Mouse (Mus musculus) lung, adult 2 months (tissue): ENCODE results near the gene Zfp791. TPM values are rescaled to one million over a fixed set of nuclear protein-coding genes. Genes with fewer than 3 reads are reported as not detected.
"Not testable (repeated sequence)": the region's sequence is repeated elsewhere in the genome, so short reads cannot be mapped to it uniquely, and the experiment has no call there.

Experiments used
- DNase-seq: peaks from one replicate; pipeline ENCODE4 v3.0.0; 2022
- H3K4me1 ChIP-seq: fragments of 200-500 bp; 2 replicates; pipeline ENCODE4 v1.6.1; 2011; ENCODE audit warnings: low read length; ENCODE audit not compliant: control insufficient read depth, insufficient read depth
- H3K4me3 ChIP-seq: fragments of 200-500 bp; replicated peaks from 2 replicates; pipeline ENCODE3; 2011; ENCODE audit warnings: low read depth, mild to moderate bottlenecking, control low read depth, low read length; ENCODE audit errors: extremely low read depth
- CTCF ChIP-seq: fragments of 200-500 bp; IDR thresholded peaks from 2 replicates; pipeline ENCODE4 v1.5.1; 2011; ENCODE audit warnings: mild to moderate bottlenecking, low read length, control low read depth; ENCODE audit not compliant: insufficient read depth
- POLR2A ChIP-seq: fragments of 200-500 bp; IDR thresholded peaks from 2 replicates; pipeline ENCODE4 v1.6.1; 2011; ENCODE audit warnings: low read depth, mild to moderate bottlenecking, control low read depth, low read length, borderline replicate concordance; ENCODE audit errors: extremely low read depth
- whole genome bisulfite sequencing: fragments of 180-500 bp; shearing (Covaris S2); methylation state at CpG from one replicate; pipeline ENCODE4 v1.1.7; 2018; 5-methylcytosine and 5-hydroxymethylcytosine counted together
- polyA plus RNA-seq: library from polyadenylated mRNA; depleted of rRNA; stranded (reverse); fragments of >200 nt; gene quantifications from 2 replicates; pipeline ENCODE4 v1.2.3, GENCODE M21; 2012; rRNA removed

The Zfp791 gene
- polyA plus RNA-seq: 0.37 and 0.66 TPM in 2 replicates

DNA sequence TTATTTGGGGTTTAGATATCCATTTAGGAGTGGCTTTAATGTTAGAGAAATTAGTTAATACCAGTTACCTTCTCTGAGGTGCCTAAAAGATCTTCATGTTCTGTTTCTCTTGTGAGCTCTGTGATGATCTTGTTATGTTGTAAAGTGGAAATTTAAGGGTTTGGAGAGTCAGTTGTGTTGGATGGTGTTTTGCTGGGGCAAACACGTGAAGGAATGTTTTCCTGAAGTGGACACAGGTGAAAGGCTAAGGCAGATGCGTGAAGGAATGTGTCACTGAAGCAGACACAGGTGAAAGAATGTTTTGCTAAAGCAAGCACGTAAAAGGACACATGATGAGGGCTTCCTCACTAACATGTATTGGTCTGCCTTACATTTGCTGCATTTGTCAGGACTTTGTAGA is at the start of gene Zfp791:
Gene Zfp791 (minus strand): TSS at position 101 of the 400 bp plus-strand sequence.
- TF ChIP-seq POLR2A: no peak
- TF ChIP-seq CTCF: no peak
- WGBS: 63% methylated on average over 3 of the region's 3 CpGs
- Histone ChIP-seq H3K4me1 (no peaks in the 10 kb centered on the region), H3K4me3 (no peak within 1 kb of the TSS)
- DNase-seq: no peak

DNA sequence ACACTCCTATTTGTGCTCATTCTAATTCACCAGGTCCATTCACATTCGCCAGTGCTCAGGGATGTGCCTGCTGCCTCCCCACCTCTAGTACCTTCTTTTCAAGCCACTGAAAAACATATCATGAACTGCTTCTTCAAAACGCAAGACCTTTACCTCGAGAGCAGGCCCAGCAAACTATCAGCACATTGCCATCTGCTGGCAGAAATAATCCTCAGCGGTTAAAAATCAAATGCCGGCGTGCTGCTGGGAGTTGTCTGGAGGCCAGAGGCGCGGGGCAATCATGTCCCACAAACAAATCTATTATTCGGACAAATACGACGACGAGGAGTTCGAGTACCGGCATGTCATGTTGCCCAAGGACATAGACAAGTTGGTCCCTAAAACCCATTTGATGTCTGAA is 48.4 kb upstream of the Zfp791 start:
- DNase-seq: peak; percentile 8
- Histone ChIP-seq H3K4me1 (no peaks in the 10 kb centered on the region), H3K4me3 (no peak overlapping the region)
- 25% methylated on average over 14 of the region's 14 CpGs for WGBS
- TF ChIP-seq POLR2A: no peak
- 0 out of 2 replicates have a peak, but pooled peaks have one; percentile 12 for TF ChIP-seq CTCF

DNA sequence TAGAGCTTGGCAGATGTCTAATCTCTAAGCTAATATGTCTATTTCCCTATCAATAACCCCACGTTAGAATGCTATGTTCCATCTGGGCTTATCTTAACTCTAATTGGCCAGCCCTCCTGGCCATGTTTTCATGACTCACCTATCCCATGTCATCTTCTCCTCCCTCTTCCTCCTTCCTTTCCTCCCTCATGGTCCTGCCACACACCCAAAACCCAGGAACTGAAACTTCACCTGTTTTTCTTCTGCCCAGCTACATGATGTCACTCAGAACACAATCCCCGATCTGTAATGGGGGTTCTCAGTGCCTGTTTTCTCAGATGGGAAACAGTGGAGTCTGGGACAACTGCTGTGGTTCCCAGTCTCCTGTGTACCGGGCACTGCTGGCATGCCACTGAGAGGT is 28.7 kb upstream of the Zfp791 start, which contains the start of gene Cks1brt:
Gene Cks1brt (plus strand): TSS at position 301 of the 400 bp plus-strand sequence.
- no peak within 1 kb of the TSS for H3K4me3 ChIP-seq
- WGBS: 80% methylated on average over 3 of the region's 3 CpGs
- no peak for TF ChIP-seq POLR2A
- H3K4me1 ChIP-seq: no peaks in the 10 kb centered on the region
- DNase-seq: no peak

DNA sequence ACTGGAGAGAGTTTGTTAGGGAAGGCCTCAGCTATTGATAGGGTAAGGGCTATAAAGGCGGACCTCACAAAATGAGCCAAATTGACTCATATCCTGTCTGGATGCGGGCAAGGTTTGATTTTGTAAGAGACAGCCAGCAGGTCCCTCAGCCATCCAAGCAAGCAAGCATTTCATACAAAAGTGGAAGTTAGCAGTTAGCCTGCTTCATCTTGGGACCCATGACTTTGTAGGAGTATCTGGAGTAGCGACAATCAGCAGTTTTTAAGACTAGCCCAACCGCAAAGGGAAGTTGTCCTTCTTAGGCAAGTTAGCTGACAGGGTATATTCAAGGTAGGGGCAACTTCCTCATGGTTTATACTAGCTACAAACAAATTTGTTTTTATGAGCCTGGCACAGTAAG is 19.6 kb upstream of the Zfp791 start:
- Histone ChIP-seq H3K4me1 (no peaks in the 10 kb centered on the region), H3K4me3 (no peak overlapping the region)
- DNase-seq: no peak
- TF ChIP-seq CTCF: no peak
- no peak for TF ChIP-seq POLR2A
- 90% methylated on average over 4 of the region's 4 CpGs for WGBS

DNA sequence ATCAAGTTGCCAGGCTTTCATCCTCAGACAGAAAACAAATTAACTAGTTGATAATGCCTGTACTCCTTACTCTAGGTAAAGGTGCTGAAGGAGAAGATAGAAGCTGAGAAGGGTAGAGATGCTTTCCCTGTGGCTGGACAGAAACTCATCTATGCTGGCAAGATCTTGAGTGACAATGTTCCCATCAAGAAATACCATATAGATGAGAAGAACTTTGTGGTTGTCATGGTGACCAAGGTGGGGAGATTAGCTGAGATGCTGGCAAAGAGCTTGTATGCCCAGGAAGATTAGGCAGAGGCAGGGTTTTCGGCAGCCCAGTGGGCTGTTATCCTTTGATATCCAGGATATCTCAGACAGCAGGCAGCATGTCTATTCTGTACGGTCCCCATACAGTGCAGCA is 12.8 kb upstream of the Zfp791 start:
- H3K4me1 ChIP-seq, DNase-seq, H3K4me3 ChIP-seq: not testable (repeated sequence)
- 82% methylated on average over 2 of the region's 2 CpGs for WGBS

DNA sequence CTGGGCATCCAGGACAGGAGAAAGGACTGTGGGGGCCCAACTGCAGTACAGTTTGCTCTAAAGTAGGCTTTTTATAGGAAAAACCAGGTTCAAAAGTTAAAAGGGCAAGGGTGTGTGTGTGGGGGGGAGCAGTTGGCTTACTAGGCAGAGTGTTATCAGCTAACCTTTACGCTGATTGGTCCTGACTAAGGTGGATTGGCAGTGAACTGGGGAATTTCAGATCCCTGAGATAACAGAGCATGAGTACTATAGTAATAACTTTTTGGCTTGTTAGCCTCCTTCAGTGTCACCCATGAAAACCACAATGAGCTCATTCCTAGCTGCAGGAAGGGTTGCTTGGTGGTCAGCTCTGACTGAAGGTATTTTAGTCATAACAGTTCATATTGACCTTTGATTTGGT is 9.4 kb upstream of the Zfp791 start:
- H3K4me3 ChIP-seq: no peak overlapping the region
- TF ChIP-seq POLR2A (no peak), CTCF (no peak)
- WGBS: 88% methylated on average over 1 of the region's 1 CpGs
- no peaks in the 10 kb centered on the region for H3K4me1 ChIP-seq
- no peak for DNase-seq

DNA sequence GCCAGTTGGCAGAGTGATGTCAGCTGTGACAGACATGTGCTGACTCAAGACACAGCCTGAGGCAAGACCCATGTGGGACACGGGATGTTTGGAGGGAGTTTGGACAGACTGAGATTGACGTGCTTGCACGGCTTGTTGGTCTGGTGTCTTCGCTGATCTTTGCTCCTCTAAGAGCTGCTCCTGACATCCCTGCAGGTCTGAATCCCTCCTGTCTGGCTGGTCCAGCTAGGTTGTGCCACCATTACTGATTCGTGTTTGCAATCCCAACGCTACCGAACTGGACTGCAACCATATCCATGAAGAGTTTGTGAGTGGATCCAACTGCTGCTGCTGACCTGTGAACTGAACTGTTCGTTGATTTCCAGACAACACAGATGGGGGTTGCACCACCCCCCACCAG is 796 bp upstream of the Zfp791 start:
- TF ChIP-seq CTCF (no peak), POLR2A (no peak)
- no peak for DNase-seq
- Histone ChIP-seq H3K4me1 (no peaks in the 10 kb centered on the region), H3K4me3 (no peak overlapping the region)
- 85% methylated on average over 8 of the region's 8 CpGs for WGBS

DNA sequence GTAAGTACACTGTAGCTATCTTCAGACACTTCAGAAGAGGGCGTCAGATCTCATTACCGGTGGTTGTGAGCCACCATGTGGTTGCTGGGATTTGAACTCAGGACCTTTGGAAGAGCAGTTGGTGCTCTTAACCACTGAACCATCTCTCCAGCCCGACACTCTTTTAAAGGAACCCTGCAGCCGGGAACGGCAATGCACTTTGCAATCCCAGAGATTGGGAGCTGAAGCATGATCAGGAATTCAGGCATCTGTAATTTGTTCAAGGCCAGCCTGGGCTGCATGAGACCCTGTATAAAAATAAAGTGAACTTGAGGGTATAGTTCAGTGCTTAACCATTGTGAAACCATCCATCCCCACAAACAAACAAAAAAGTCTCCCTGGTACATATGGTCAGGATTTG is 2.6 kb downstream of the Zfp791 start:
- not testable (repeated sequence) for H3K4me3 ChIP-seq, DNase-seq, H3K4me1 ChIP-seq
- 76% methylated on average over 5 of the region's 5 CpGs for WGBS

DNA sequence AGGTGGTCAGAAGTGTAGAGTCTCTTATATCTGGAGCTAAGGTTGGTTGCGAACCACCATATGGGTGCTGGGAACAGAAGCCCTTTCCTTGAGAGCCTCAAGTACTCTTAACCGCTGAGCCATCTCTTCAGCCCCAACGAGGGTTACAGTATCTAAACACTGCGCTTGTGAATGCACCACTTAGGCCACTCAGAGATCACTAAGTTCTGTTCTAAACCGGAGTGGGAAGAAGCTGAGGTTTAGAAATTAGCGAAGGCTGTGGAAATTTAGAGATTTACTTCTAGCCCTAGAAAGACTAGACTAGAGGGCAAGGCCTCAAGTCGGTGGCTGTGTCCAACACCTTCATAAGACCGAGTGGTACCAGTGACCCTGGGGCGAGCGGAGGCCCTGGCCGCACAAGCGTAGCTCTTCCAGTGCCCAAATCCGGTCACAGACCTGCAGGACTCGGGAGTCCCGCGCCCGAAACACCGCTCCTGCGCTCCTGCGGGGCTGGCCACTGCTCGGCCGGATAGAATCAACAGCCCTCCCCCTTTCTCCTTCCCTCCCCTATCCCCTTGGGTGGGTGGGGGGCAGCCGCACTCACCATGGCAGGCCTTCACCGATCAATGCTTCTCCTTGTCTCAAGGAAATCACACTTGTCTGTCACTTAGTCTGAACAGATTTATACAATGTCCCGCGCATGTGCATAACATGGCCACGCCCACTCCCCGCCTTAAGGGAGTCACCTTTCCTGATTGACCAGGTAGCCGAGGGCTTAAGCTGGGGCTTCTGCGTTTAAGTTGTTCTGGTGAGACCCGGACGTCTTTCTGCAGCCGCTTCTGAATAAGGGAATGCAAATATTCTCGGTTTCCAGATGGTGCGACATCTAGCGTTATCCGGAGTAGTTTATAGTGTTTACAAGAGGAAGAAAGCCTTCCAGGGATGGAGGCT is 3.6 kb downstream of the Zfp791 start:
- TF ChIP-seq CTCF (no peak), POLR2A (peak; percentile 50; the same call in 1 of the 2 replicates)
- Histone ChIP-seq H3K4me3 (peak overlapping the region; percentile 94), H3K4me1 (no peaks in the 10 kb centered on the region)
- DNase-seq: peak; percentile 87
- 6% methylated on average over 37 of the region's 37 CpGs for WGBS

DNA sequence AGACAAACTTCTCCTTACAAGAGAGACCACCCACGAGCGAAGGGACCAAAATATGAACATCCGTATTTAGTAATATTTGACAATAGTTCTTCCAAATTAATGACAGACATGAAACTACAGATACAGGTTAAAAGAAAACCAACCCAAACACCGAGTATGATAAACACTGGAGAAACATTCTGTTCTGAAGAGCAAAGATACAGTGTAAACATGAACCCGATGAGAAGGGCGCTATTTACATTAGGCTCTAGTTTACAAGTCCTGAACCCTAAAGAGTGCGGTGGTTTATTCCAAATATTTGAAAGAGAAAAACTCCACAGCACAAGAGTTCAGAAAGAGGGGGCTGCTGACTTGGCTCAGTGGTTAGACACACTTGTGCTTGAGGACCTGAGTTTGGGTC is 5.9 kb downstream of the Zfp791 start:
- no peak for TF ChIP-seq POLR2A
- no peak for TF ChIP-seq CTCF
- DNase-seq: no peak
- no peak overlapping the region for H3K4me3 ChIP-seq
- H3K4me1 ChIP-seq: no peaks in the 10 kb centered on the region
- 70% methylated on average over 7 of the region's 7 CpGs for WGBS
